Mouse (Mus musculus): ENCODE measurements around the gene Tnni1. TPM values are rescaled to one million over a fixed set of nuclear protein-coding genes. Genes with fewer than 3 reads are reported as not detected.

Tnni1 gene
- total RNA-seq, 2 experiments from 2014 or later, result 2.3 to 2.5 TPM

DNA sequence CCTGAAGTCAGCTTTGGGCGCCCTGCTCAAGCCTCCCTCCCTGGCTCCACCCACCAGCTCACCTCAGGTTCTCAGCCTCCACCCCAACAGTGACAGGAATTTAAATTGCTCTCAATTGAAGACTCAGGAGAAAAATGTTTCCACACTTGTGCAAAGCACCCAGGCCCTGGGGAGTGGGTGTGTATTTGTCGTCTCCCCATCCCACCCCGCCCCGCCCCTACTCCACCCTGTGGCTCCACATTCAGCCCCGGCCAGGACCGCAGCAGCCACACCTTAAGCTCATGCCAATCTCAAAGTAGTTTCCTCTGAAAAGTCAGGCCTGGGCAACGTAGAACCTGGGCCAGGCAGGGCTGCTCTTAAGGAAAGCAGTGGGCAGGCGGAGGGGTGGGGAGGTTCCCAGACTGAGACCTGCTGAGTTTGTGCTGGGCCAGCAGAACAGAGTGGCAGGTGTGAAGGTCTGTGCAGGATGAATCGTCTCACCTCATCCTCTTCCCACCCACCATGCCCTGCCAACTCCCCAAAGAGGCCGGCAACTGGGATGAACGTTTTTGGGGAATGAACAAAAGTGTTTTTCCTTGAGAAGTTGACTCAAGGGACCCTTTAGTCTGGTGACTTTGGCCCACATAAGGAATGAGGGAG, 78.0 kb downstream of the Tnni1 start:
- DNase-seq (ENCODE audit: low spot score in 2 of 2), result no peak
- intact Hi-C loops (cut with DNase I), result no loop called here

DNA sequence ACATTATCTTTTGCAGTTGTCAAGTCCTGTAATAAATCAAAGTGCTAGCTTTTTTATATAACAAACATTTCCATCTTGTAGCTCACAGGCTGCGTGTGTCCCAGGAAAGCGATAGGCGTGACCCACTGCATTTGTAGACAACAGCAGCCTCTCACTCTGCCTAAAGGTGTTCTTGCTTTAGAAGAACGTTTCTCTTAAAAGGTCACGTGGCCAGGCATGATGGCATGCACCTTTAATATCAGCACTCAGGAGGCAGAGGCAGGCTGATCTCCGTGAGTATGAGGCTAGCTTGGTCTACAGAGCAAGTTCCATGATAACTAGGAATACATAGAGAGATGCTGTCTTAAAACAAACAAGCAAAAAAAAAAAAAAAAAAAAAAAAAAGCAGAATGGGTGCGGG, 79.3 kb downstream of the Tnni1 start:
- intact Hi-C loops (cut with DNase I), result no loop called here
- DNase-seq (ENCODE audit: low spot score in 2 of 2), result no peak

Other genes starting within 250 kb of the Tnni1 start
- 100 to 1,000 TPM; 146 to 161 TPM for gene Nav1, start 172.1 kb upstream of the Tnni1 start, total RNA-seq (2021)
- gene Csrp1, start 59.4 kb upstream of the Tnni1 start, total RNA-seq (2021), result 100 to 1,000 TPM; 133 to 136 TPM
- 10 to 100 TPM; 15.0 to 16.6 TPM for gene Phlda3, start 13.3 kb upstream of the Tnni1 start, total RNA-seq (2021)
- gene Lad1, start 39.2 kb downstream of the Tnni1 start, total RNA-seq (2021), result under 1 TPM; 0.61 to 0.64 TPM
- gene Tnnt2, start 56.9 kb downstream of the Tnni1 start, total RNA-seq (2021), result 1 to 10 TPM; 1.8 to 3.2 TPM
- under 1 TPM; 0.13 to 0.30 TPM for gene Pkp1, start 139.8 kb downstream of the Tnni1 start, total RNA-seq (2021)
- 1 to 10 TPM; 1.8 to 2.9 TPM for gene Igfn1, start 226.9 kb downstream of the Tnni1 start, total RNA-seq (2021)
- 10 to 100 TPM; 73.0 to 78.7 TPM for gene Tmem9, start 228.7 kb downstream of the Tnni1 start, total RNA-seq (2021)

Data from left cerebral cortex, postnatal 14 days (tissue).